Mouse (Mus musculus): ENCODE measurements around the gene C1s2. TPM values are rescaled to one million over a fixed set of nuclear protein-coding genes. Genes with fewer than 3 reads are reported as not detected.
"Not testable (repeated sequence)": the region's sequence is repeated elsewhere in the genome, so short reads cannot be mapped to it uniquely, and the experiment has no call there.

Gene C1s2
- polyA plus RNA-seq, 2 experiments, result 0.01 TPM; not detected in 1

DNA sequence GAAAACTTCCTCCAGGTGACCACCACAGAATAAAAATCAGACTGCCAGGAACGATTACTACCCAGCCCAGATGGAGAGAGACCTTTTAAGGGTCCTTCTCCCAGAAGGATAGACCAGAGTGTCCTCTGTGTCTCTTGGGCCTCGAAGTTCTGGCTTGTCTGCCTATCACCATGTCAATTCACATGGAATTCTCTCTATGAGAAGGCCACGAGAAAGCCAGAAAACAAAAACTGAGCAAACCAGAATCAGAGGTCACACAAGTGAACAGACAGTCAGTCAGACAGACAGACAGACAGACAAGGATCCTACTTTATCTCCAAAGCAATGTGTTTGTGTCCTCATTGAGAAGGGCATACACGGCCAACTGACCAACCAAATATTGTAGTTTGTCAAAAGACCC is 49.6 kb downstream of the C1s2 start:
- no peak for DNase-seq (ENCODE audit: low read depth in 3 of 3, low spot score in 3 of 3)
- 48% methylated on average over 4 of the region's 4 CpGs for WGBS (ENCODE audit: insufficient replicate concordance)
- Histone ChIP-seq H3K27me3 (ENCODE audit: control insufficient read depth, insufficient read depth, low read length) (no peaks in the 10 kb centered on the region), H3K27ac (no peak overlapping the region), H3K36me3 (replicated peaks; ENCODE audit: control insufficient read depth, insufficient read depth, low read depth) (no peaks in the 10 kb centered on the region), H3K4me1 (replicated peaks; ENCODE audit: control insufficient read depth in 2 of 2, insufficient read depth in 2 of 2, low read length in 1 of 2) (no peaks in the 10 kb centered on the region), H3K4me3 (ENCODE audit: insufficient read depth in 1 of 2, low read depth in 2 of 2, low read length in 2 of 2) (no peak overlapping the region), H3K9me3 (ENCODE audit: control insufficient read depth, low read length) (no peaks in the 10 kb centered on the region), H3K9ac (replicated peaks) (no peak overlapping the region), H3K4me2 (ENCODE audit: low read depth) (no peak overlapping the region)
- TF ChIP-seq CTCF (IDR thresholded peaks at IDR 0.05; ENCODE audit: low read depth) (no peak), EP300 (IDR thresholded peaks at IDR 0.05; ENCODE audit: low read depth) (no peak)
- ATAC-seq (ENCODE audit: insufficient read depth), result no peak

DNA sequence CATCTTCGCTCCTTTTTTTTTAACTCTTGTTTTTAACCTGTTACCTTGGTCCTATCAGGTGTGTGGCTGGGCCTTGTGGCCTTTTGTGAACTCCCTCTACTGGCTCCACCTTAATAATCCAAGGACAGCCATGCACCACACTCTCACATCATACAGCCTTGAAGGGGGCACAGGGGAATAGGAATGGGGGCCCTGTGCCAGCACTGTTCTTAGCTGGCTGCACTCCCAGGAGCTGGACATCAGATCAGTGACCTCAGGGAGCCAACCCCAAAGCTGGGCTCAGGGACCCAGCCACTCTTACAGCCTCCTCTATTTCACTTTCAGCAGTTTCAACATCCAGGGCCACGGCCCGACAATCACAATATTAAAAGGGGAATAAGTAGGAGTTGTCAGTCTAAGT is 50.1 kb downstream of the C1s2 start:
- no peaks in the 10 kb centered on the region for H3K27me3 ChIP-seq (ENCODE audit: control insufficient read depth, insufficient read depth, low read length)
- no peak for TF ChIP-seq EP300 (IDR thresholded peaks at IDR 0.05; ENCODE audit: low read depth)
- H3K27ac ChIP-seq, result no peak overlapping the region
- no peak overlapping the region for H3K4me2 ChIP-seq (ENCODE audit: low read depth)
- no peaks in the 10 kb centered on the region for H3K9me3 ChIP-seq (ENCODE audit: control insufficient read depth, low read length)
- DNase-seq (ENCODE audit: low read depth in 3 of 3, low spot score in 3 of 3) (no peak), ATAC-seq (ENCODE audit: insufficient read depth) (no peak)
- H3K4me1 ChIP-seq (replicated peaks; ENCODE audit: control insufficient read depth in 2 of 2, insufficient read depth in 2 of 2, low read length in 1 of 2), result no peaks in the 10 kb centered on the region
- 61% methylated on average over 3 of the region's 3 CpGs for WGBS (ENCODE audit: insufficient replicate concordance)
- no peak overlapping the region for H3K9ac ChIP-seq (replicated peaks)
- H3K4me3 ChIP-seq (ENCODE audit: insufficient read depth in 1 of 2, low read depth in 2 of 2, low read length in 2 of 2), result no peak overlapping the region
- H3K36me3 ChIP-seq (replicated peaks; ENCODE audit: control insufficient read depth, insufficient read depth, low read depth), result no peaks in the 10 kb centered on the region

- WGBS (ENCODE audit: insufficient replicate concordance), result 65% methylated on average over 3 of the region's 3 CpGs
- Histone ChIP-seq H3K4me3 (ENCODE audit: insufficient read depth in 1 of 2, low read depth in 2 of 2, low read length in 2 of 2) (no peak overlapping the region), H3K9me3 (ENCODE audit: control insufficient read depth, low read length) (no peaks in the 10 kb centered on the region), H3K27me3 (ENCODE audit: control insufficient read depth, insufficient read depth, low read length) (no peaks in the 10 kb centered on the region), H3K27ac (no peak overlapping the region), H3K4me1 (replicated peaks; ENCODE audit: control insufficient read depth in 2 of 2, insufficient read depth in 2 of 2, low read length in 1 of 2) (no peaks in the 10 kb centered on the region), H3K36me3 (replicated peaks; ENCODE audit: control insufficient read depth, insufficient read depth, low read depth) (no peaks in the 10 kb centered on the region), H3K9ac (replicated peaks) (no peak overlapping the region), H3K4me2 (ENCODE audit: low read depth) (no peak overlapping the region)
- TF ChIP-seq CTCF (IDR thresholded peaks at IDR 0.05; ENCODE audit: low read depth) (no peak), EP300 (IDR thresholded peaks at IDR 0.05; ENCODE audit: low read depth) (no peak)
- DNase-seq (ENCODE audit: low read depth in 3 of 3, low spot score in 3 of 3) (no peak), ATAC-seq (ENCODE audit: insufficient read depth) (no peak)
These were observed 51.0 kb downstream of the C1s2 start for GRCm38 (mm10) chr6:124584935-124585334.

- no peak for ATAC-seq (ENCODE audit: insufficient read depth)
- H3K36me3 ChIP-seq (replicated peaks; ENCODE audit: control insufficient read depth, insufficient read depth, low read depth), result no peaks in the 10 kb centered on the region
- no peak overlapping the region for H3K27ac ChIP-seq
- TF ChIP-seq CTCF (IDR thresholded peaks at IDR 0.05; ENCODE audit: low read depth), result no peak
- TF ChIP-seq EP300 (IDR thresholded peaks at IDR 0.05; ENCODE audit: low read depth), result no peak
- H3K9me3 ChIP-seq (ENCODE audit: control insufficient read depth, low read length), result no peaks in the 10 kb centered on the region
- H3K9ac ChIP-seq (replicated peaks), result no peak overlapping the region
- WGBS (ENCODE audit: insufficient replicate concordance), result 61% methylated on average over 1 of the region's 1 CpGs
- DNase-seq (ENCODE audit: low read depth in 3 of 3, low spot score in 3 of 3), result no peak
- no peaks in the 10 kb centered on the region for H3K27me3 ChIP-seq (ENCODE audit: control insufficient read depth, insufficient read depth, low read length)
- H3K4me2 ChIP-seq (ENCODE audit: low read depth), result no peak overlapping the region
- H3K4me1 ChIP-seq (replicated peaks; ENCODE audit: control insufficient read depth in 2 of 2, insufficient read depth in 2 of 2, low read length in 1 of 2), result no peaks in the 10 kb centered on the region
- H3K4me3 ChIP-seq (ENCODE audit: insufficient read depth in 1 of 2, low read depth in 2 of 2, low read length in 2 of 2), result no peak overlapping the region
These were observed 53.7 kb downstream of the C1s2 start for GRCm38 (mm10) chr6:124582231-124582630.

DNA sequence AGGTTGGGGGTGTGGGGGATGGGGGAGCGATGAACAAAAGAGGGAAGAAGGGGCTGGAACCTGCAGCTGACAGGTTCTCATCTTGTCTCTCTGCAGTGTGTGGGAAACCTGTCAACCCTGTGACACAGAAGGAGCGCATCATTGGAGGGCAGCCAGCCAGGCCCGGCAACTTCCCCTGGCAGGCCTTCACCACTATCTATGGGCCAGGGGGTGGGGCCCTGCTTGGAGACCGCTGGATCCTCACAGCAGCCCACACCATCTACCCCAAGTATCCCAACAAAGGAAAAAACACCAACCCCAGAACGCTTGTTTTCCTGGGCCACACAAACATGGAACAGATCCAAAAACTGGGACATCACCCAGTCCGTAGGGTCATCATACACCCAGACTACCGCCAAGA is 55.7 kb downstream of the C1s2 start:
- H3K36me3 ChIP-seq (replicated peaks; ENCODE audit: control insufficient read depth, insufficient read depth, low read depth); H3K9me3 ChIP-seq (ENCODE audit: control insufficient read depth, low read length); H3K4me3 ChIP-seq (ENCODE audit: insufficient read depth in 1 of 2, low read depth in 2 of 2, low read length in 2 of 2); DNase-seq (ENCODE audit: low read depth in 3 of 3, low spot score in 3 of 3); H3K9ac ChIP-seq (replicated peaks); H3K27me3 ChIP-seq (ENCODE audit: control insufficient read depth, insufficient read depth, low read length); ATAC-seq (ENCODE audit: insufficient read depth); H3K4me2 ChIP-seq (ENCODE audit: low read depth); H3K27ac ChIP-seq; H3K4me1 ChIP-seq (replicated peaks; ENCODE audit: control insufficient read depth in 2 of 2, insufficient read depth in 2 of 2, low read length in 1 of 2): not testable (repeated sequence)
- 67% methylated on average over 6 of the region's 7 CpGs for WGBS (ENCODE audit: insufficient replicate concordance)

DNA sequence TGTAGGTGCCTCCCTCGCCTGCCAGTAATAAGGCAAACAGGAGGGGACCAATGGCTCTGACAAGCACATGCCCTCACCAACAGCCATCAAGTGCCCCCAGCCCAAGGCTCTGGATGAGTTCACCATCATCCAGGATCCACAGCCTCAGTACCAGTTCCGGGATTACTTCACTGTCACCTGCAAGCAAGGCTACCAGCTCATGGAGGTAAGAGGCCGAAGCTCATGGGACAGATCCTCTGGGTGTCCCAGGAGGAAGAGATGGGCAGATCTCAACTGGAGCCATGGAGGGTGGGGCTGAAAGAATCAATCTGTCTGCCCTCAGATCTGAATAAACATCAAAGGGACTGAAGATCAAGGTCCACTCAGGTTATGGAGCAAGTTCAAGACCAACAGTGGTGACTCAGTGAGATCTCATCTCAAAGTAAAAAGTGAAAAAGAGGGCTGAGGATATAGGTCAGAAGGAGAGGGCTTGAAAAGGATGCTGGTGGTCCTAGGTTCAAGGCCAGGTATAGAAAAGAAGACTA is 60.7 kb downstream of the C1s2 start:
- not testable (repeated sequence) for H3K9me3 ChIP-seq (ENCODE audit: control insufficient read depth, low read length); H3K27ac ChIP-seq; H3K36me3 ChIP-seq (replicated peaks; ENCODE audit: control insufficient read depth, insufficient read depth, low read depth); H3K4me3 ChIP-seq (ENCODE audit: insufficient read depth in 1 of 2, low read depth in 2 of 2, low read length in 2 of 2); DNase-seq (ENCODE audit: low read depth in 3 of 3, low spot score in 3 of 3); H3K4me2 ChIP-seq (ENCODE audit: low read depth); H3K27me3 ChIP-seq (ENCODE audit: control insufficient read depth, insufficient read depth, low read length); H3K4me1 ChIP-seq (replicated peaks; ENCODE audit: control insufficient read depth in 2 of 2, insufficient read depth in 2 of 2, low read length in 1 of 2); ATAC-seq (ENCODE audit: insufficient read depth); H3K9ac ChIP-seq (replicated peaks)
- WGBS (ENCODE audit: insufficient replicate concordance), result 52% methylated on average over 3 of the region's 3 CpGs

Other genes with a start within 250 kb of the C1s2 start
- 9.1 and 12.5 TPM in 2 replicates for gene Pex5, start 221.0 kb downstream of the C1s2 start, polyA plus RNA-seq (2012; rRNA removed)
- 14.2 and 16.7 TPM in 2 replicates for gene Pex5, start 221.0 kb downstream of the C1s2 start, polyA plus RNA-seq (2014; fragmentation: Nextera tagmentation; extraction: Ambion mirVana)
- 2.5 and 3.0 TPM in 2 replicates for gene Clstn3, start 171.3 kb downstream of the C1s2 start, polyA plus RNA-seq (2012; rRNA removed)
- gene Clstn3, start 171.3 kb downstream of the C1s2 start, polyA plus RNA-seq (2014; fragmentation: Nextera tagmentation; extraction: Ambion mirVana), result 1.7 and 2.4 TPM in 2 replicates
- gene C1rl, start 143.0 kb downstream of the C1s2 start, polyA plus RNA-seq (2012; rRNA removed), result 3.8 and 3.9 TPM in 2 replicates
- gene C1rl, start 143.0 kb downstream of the C1s2 start, polyA plus RNA-seq (2014; fragmentation: Nextera tagmentation; extraction: Ambion mirVana), result 7.3 and 7.6 TPM in 2 replicates
- gene C1ra, start 123.7 kb downstream of the C1s2 start, polyA plus RNA-seq (2012; rRNA removed), result 4.8 and 7.8 TPM in 2 replicates
- 8.6 and 10.7 TPM in 2 replicates for gene C1ra, start 123.7 kb downstream of the C1s2 start, polyA plus RNA-seq (2014; fragmentation: Nextera tagmentation; extraction: Ambion mirVana)
- gene C1s1, start 93.7 kb downstream of the C1s2 start, polyA plus RNA-seq (2012; rRNA removed), result 36.1 and 40.9 TPM in 2 replicates
- 23.9 and 26.4 TPM in 2 replicates for gene C1s1, start 93.7 kb downstream of the C1s2 start, polyA plus RNA-seq (2014; fragmentation: Nextera tagmentation; extraction: Ambion mirVana)
- gene C1rb, start 65.8 kb downstream of the C1s2 start, polyA plus RNA-seq (2012; rRNA removed), result not detected in 2 replicates
- gene C1rb, start 65.8 kb downstream of the C1s2 start, polyA plus RNA-seq (2014; fragmentation: Nextera tagmentation; extraction: Ambion mirVana), result not detected in 2 replicates
- gene Lpcat3, start 26.9 kb upstream of the C1s2 start, polyA plus RNA-seq (2012; rRNA removed), result 61.4 and 65.7 TPM in 2 replicates
- gene Lpcat3, start 26.9 kb upstream of the C1s2 start, polyA plus RNA-seq (2014; fragmentation: Nextera tagmentation; extraction: Ambion mirVana), result 64.2 and 67.0 TPM in 2 replicates
- gene Emg1, start 76.1 kb upstream of the C1s2 start, polyA plus RNA-seq (2012; rRNA removed), result 91.1 and 103 TPM in 2 replicates
- 147 and 162 TPM in 2 replicates for gene Emg1, start 76.1 kb upstream of the C1s2 start, polyA plus RNA-seq (2014; fragmentation: Nextera tagmentation; extraction: Ambion mirVana)
- gene Phb2, start 76.3 kb upstream of the C1s2 start, polyA plus RNA-seq (2012; rRNA removed), result 101 and 124 TPM in 2 replicates
- 210 and 240 TPM in 2 replicates for gene Phb2, start 76.3 kb upstream of the C1s2 start, polyA plus RNA-seq (2014; fragmentation: Nextera tagmentation; extraction: Ambion mirVana)
- 14.3 and 17.9 TPM in 2 replicates for gene Ptpn6, start 102.6 kb upstream of the C1s2 start, polyA plus RNA-seq (2012; rRNA removed)
- 26.6 and 28.4 TPM in 2 replicates for gene Ptpn6, start 102.6 kb upstream of the C1s2 start, polyA plus RNA-seq (2014; fragmentation: Nextera tagmentation; extraction: Ambion mirVana)
- gene Grcc10, start 105.3 kb upstream of the C1s2 start, polyA plus RNA-seq (2012; rRNA removed), result 27.9 and 50.2 TPM in 2 replicates
- gene Grcc10, start 105.3 kb upstream of the C1s2 start, polyA plus RNA-seq (2014; fragmentation: Nextera tagmentation; extraction: Ambion mirVana), result 74.0 and 80.0 TPM in 2 replicates
- gene Gm45234, start 119.9 kb upstream of the C1s2 start, polyA plus RNA-seq (2012; rRNA removed), result 0.37 TPM in 1 of 2 replicates, not detected in the other
- not detected in 2 replicates for gene Gm45234, start 119.9 kb upstream of the C1s2 start, polyA plus RNA-seq (2014; fragmentation: Nextera tagmentation; extraction: Ambion mirVana)
- gene Atn1, start 120.4 kb upstream of the C1s2 start, polyA plus RNA-seq (2012; rRNA removed), result 2.5 and 2.8 TPM in 2 replicates
- 0.58 and 1.5 TPM in 2 replicates for gene Atn1, start 120.4 kb upstream of the C1s2 start, polyA plus RNA-seq (2014; fragmentation: Nextera tagmentation; extraction: Ambion mirVana)
- gene Eno2, start 133.6 kb upstream of the C1s2 start, polyA plus RNA-seq (2012; rRNA removed), result 0.47 and 0.50 TPM in 2 replicates
- 0.09 TPM in 1 of 2 replicates, not detected in the other for gene Eno2, start 133.6 kb upstream of the C1s2 start, polyA plus RNA-seq (2014; fragmentation: Nextera tagmentation; extraction: Ambion mirVana)
- 0.09 TPM in 1 of 2 replicates, not detected in the other for gene Lrrc23, start 143.6 kb upstream of the C1s2 start, polyA plus RNA-seq (2012; rRNA removed)
- not detected in 2 replicates for gene Lrrc23, start 143.6 kb upstream of the C1s2 start, polyA plus RNA-seq (2014; fragmentation: Nextera tagmentation; extraction: Ambion mirVana)
- 4.1 and 5.0 TPM in 2 replicates for gene Spsb2, start 172.6 kb upstream of the C1s2 start, polyA plus RNA-seq (2012; rRNA removed)
- 4.7 and 5.0 TPM in 2 replicates for gene Spsb2, start 172.6 kb upstream of the C1s2 start, polyA plus RNA-seq (2014; fragmentation: Nextera tagmentation; extraction: Ambion mirVana)
- gene Tpi1, start 178.2 kb upstream of the C1s2 start, polyA plus RNA-seq (2012; rRNA removed), result 266 and 292 TPM in 2 replicates
- 418 and 420 TPM in 2 replicates for gene Tpi1, start 178.2 kb upstream of the C1s2 start, polyA plus RNA-seq (2014; fragmentation: Nextera tagmentation; extraction: Ambion mirVana)
- 24.4 and 27.6 TPM in 2 replicates for gene Usp5, start 193.4 kb upstream of the C1s2 start, polyA plus RNA-seq (2012; rRNA removed)
- gene Usp5, start 193.4 kb upstream of the C1s2 start, polyA plus RNA-seq (2014; fragmentation: Nextera tagmentation; extraction: Ambion mirVana), result 38.0 and 42.5 TPM in 2 replicates
- gene Cdca3, start 193.5 kb upstream of the C1s2 start, polyA plus RNA-seq (2012; rRNA removed), result 147 and 165 TPM in 2 replicates
- gene Cdca3, start 193.5 kb upstream of the C1s2 start, polyA plus RNA-seq (2014; fragmentation: Nextera tagmentation; extraction: Ambion mirVana), result 205 and 206 TPM in 2 replicates
- gene Gnb3, start 204.2 kb upstream of the C1s2 start, polyA plus RNA-seq (2012; rRNA removed), result 0.03 and 0.06 TPM in 2 replicates
- gene Gnb3, start 204.2 kb upstream of the C1s2 start, polyA plus RNA-seq (2014; fragmentation: Nextera tagmentation; extraction: Ambion mirVana), result 0.23 TPM in 1 of 2 replicates, not detected in the other
- gene P3h3, start 221.7 kb upstream of the C1s2 start, polyA plus RNA-seq (2012; rRNA removed), result 3.2 and 3.5 TPM in 2 replicates
- gene P3h3, start 221.7 kb upstream of the C1s2 start, polyA plus RNA-seq (2014; fragmentation: Nextera tagmentation; extraction: Ambion mirVana), result 0.83 and 0.88 TPM in 2 replicates
- gene Gpr162, start 227.9 kb upstream of the C1s2 start, polyA plus RNA-seq (2012; rRNA removed), result 0.03 and 0.18 TPM in 2 replicates
- gene Gpr162, start 227.9 kb upstream of the C1s2 start, polyA plus RNA-seq (2014; fragmentation: Nextera tagmentation; extraction: Ambion mirVana), result not detected in 2 replicates